23 mouse cellular contexts compared by ENCODE assay signal in the genomic region with DNA sequence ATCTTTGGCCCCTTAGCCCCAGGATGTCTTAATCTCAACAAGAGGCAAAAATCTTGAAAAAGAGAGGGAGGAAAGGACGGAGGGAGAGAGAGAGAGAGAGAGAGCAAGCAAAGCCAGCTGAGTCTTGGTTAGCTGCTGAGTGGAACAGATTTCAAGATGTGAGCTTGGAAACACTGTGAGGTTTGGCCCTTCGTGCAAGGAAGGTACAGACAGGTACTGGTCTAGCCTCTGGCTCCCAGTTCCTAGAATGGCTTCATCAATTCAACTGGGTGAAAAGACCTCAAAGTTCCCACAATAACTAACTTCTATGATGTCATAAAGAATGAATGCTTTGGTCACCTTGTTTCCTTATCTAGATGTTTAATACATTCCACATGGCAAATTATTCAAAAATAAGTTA. TPM values are rescaled to one million over a fixed set of nuclear protein-coding genes. Genes with fewer than 3 reads are reported as not detected.
DNase-seq lines count a peak whose midpoint lies in the region; ATAC-seq and TF ChIP-seq lines count a peak whose summit lies in the region.
"Had no signal": no experiment of that assay in that cellular context is flagged by ENCODE, and none has a peak within 500 bp of the region (broad histone marks: within the 10 kb centered on the region; RNA-seq: fewer than 3 reads in every experiment).

No protein-coding gene starts in this region.

- H3K27ac ChIP-seq in heart, embryonic 12.5 days (ENCODE audit: poor library complexity, severe bottlenecking) = 0 out of 2 replicates have a peak overlapping the region, but pooled peaks have one; percentile 6
- H3K27ac ChIP-seq in testis, adult 2 months (ENCODE audit: control insufficient read depth, insufficient read depth, low read depth, low read length) = peak overlapping the region; percentile 84
- no peak overlapping the region for H3K27ac ChIP-seq in hindbrain, embryonic 11.5 days (ENCODE audit: low read depth, low read length)
- H3K27ac ChIP-seq: embryonic facial prominence, embryonic 13.5 days; embryonic facial prominence, embryonic 15.5 days; forebrain, embryonic 10.5 days; forebrain, embryonic 12.5 days had no signal

- no peak for DNase-seq in heart, postnatal 4 days
- no peak for DNase-seq in testis, postnatal 14 days (ENCODE audit: low spot score)
- no peak for DNase-seq in hindbrain, embryonic 11.5 days (ENCODE audit: low spot score)
- DNase-seq: adrenal gland, adult 8-10 months; adrenal gland, postnatal 14 days; adrenal gland, postnatal 36 days; cerebellum, adult 11-12 months; cerebellum, adult 2 months; cerebellum, adult 9-11 months; cerebellum, postnatal 14 days; cerebellum, postnatal 36 days; embryo, embryonic 11 days had no signal

- no peak overlapping the region for H3K4me3 ChIP-seq in heart, embryonic 12.5 days
- H3K4me3 ChIP-seq in testis, adult 2 months (ENCODE audit: control insufficient read depth, low read depth, low read length) = peak overlapping the region; percentile 80
- no peak overlapping the region for H3K4me3 ChIP-seq in myocyte
- no peak overlapping the region for H3K4me3 ChIP-seq in hindbrain, embryonic 11.5 days (ENCODE audit: low read depth, low read length)
- H3K4me3 ChIP-seq: embryonic facial prominence, embryonic 13.5 days; embryonic facial prominence, embryonic 15.5 days; erythroblast, embryonic 14.5 days; forebrain, embryonic 10.5 days; forebrain, embryonic 12.5 days had no signal

- no peak overlapping the region for H3K4me2 ChIP-seq in heart, embryonic 12.5 days
- no peak overlapping the region for H3K4me2 ChIP-seq in myocyte (ENCODE audit: low read depth)
- H3K4me2 ChIP-seq in hindbrain, embryonic 11.5 days (replicated peaks; ENCODE audit: low read depth, low read length) = no peak overlapping the region
- H3K4me2 ChIP-seq: embryonic facial prominence, embryonic 13.5 days; embryonic facial prominence, embryonic 15.5 days; forebrain, embryonic 12.5 days had no signal

- no peak; the same call in 1 of the 2 replicates for TF ChIP-seq POLR2A in testis, adult 2 months (IDR thresholded peaks at IDR 0.05; ENCODE audit: control insufficient read depth, low read depth, low read length)
- TF ChIP-seq POLR2A in myocyte (IDR thresholded peaks at IDR 0.05; ENCODE audit: insufficient read length, low read depth) = no peak

- TF ChIP-seq CTCF in testis, adult 2 months (IDR thresholded peaks at IDR 0.05; ENCODE audit: control insufficient read depth, insufficient read depth, insufficient replicate concordance, low read depth, low read length) = no peak

- H3K36me3 ChIP-seq in heart, embryonic 12.5 days = peaks cover 19% of the 10 kb centered on the region
- H3K36me3 ChIP-seq in testis, adult 2 months (ENCODE audit: control insufficient read depth, insufficient read depth, low read length) = no peaks in the 10 kb centered on the region
- H3K36me3 ChIP-seq in myocyte (ENCODE audit: control insufficient read depth, insufficient read depth) = peaks cover 30% of the 10 kb centered on the region
- no peaks in the 10 kb centered on the region for H3K36me3 ChIP-seq in hindbrain, embryonic 11.5 days (ENCODE audit: control insufficient read depth, insufficient read depth, low read length)
- H3K36me3 ChIP-seq: forebrain, embryonic 12.5 days had no signal

- no peak for ATAC-seq in heart, embryonic 12.5 days (ENCODE audit: insufficient number of reproducible peaks, low FRiP score)
- no peak for ATAC-seq in hindbrain, embryonic 11.5 days (ENCODE audit: low FRiP score)
- ATAC-seq: forebrain, embryonic 14.5 days; forebrain, embryonic 16.5 days had no signal

- 70% methylated on average over 2 of the region's 2 CpGs for WGBS in heart, embryonic 12.5 days
- 80% methylated on average over 2 of the region's 2 CpGs for WGBS in hindbrain, embryonic 11.5 days

- no peak overlapping the region for H3ac ChIP-seq in myocyte (ENCODE audit: control insufficient read depth, insufficient read length)

- peaks cover 3% of the 10 kb centered on the region; the same call in 1 of the 2 replicates for H3K4me1 ChIP-seq in heart, embryonic 12.5 days (replicated peaks)
- no peaks in the 10 kb centered on the region; the same call in 1 of the 2 replicates for H3K4me1 ChIP-seq in testis, adult 2 months (ENCODE audit: control insufficient read depth, insufficient read depth, low read length)
- no peaks in the 10 kb centered on the region for H3K4me1 ChIP-seq in hindbrain, embryonic 11.5 days (replicated peaks; ENCODE audit: control insufficient read depth, insufficient read depth, low read length)
- H3K4me1 ChIP-seq: embryonic facial prominence, embryonic 13.5 days; embryonic facial prominence, embryonic 15.5 days had no signal

- H3K9me3 ChIP-seq in heart, embryonic 12.5 days (replicated peaks) = no peaks in the 10 kb centered on the region
- no peaks in the 10 kb centered on the region for H3K9me3 ChIP-seq in hindbrain, embryonic 11.5 days (ENCODE audit: control insufficient read depth, low read length)
- H3K9me3 ChIP-seq: embryonic facial prominence, embryonic 13.5 days; embryonic facial prominence, embryonic 15.5 days; forebrain, embryonic 10.5 days; forebrain, embryonic 12.5 days had no signal

- no peaks in the 10 kb centered on the region for H3K79me2 ChIP-seq in myocyte (ENCODE audit: control insufficient read depth, insufficient read depth)

- H3K9ac ChIP-seq in heart, embryonic 12.5 days = no peak overlapping the region
- H3K9ac ChIP-seq in hindbrain, embryonic 11.5 days (ENCODE audit: low read depth, low read length) = no peak overlapping the region
- H3K9ac ChIP-seq: embryonic facial prominence, embryonic 13.5 days; embryonic facial prominence, embryonic 15.5 days; forebrain, embryonic 12.5 days had no signal

- no peaks in the 10 kb centered on the region for H3K27me3 ChIP-seq in heart, embryonic 12.5 days (replicated peaks)
- no peaks in the 10 kb centered on the region for H3K27me3 ChIP-seq in testis, adult 2 months (ENCODE audit: control insufficient read depth, insufficient read depth, low read length)
- H3K27me3 ChIP-seq in myocyte (ENCODE audit: control insufficient read depth, insufficient read depth, insufficient read length) = no peaks in the 10 kb centered on the region
- H3K27me3 ChIP-seq in hindbrain, embryonic 11.5 days (ENCODE audit: control insufficient read depth, insufficient read depth, low read length) = no peaks in the 10 kb centered on the region
- H3K27me3 ChIP-seq: embryonic facial prominence, embryonic 13.5 days; embryonic facial prominence, embryonic 15.5 days; forebrain, embryonic 12.5 days had no signal

TF ChIP-seq in myocyte, 11 proteins besides CTCF, POLR2A, EP300 and RAD21:
- TF ChIP-seq REST (IDR thresholded peaks at IDR 0.05; ENCODE audit: insufficient read depth, insufficient read length) (no peak), TCF12 (IDR thresholded peaks at IDR 0.05; ENCODE audit: insufficient read depth, poor library complexity, severe bottlenecking) (no peak), MYOD1 (IDR thresholded peaks at IDR 0.05; ENCODE audit: control insufficient read depth in 1 of 3, insufficient read length in 2 of 3, low read depth in 2 of 3) (no peak), MYOG (IDR thresholded peaks at IDR 0.05; ENCODE audit: control insufficient read depth in 1 of 3, insufficient read depth in 1 of 3, insufficient read length in 2 of 3, low read depth in 2 of 3) (no peak), POLR2AphosphoS2 (IDR thresholded peaks at IDR 0.05; ENCODE audit: insufficient read length, low read depth) (peak; percentile 73), E2F4 (IDR thresholded peaks at IDR 0.05; ENCODE audit: insufficient read depth) (no peak), SRF (IDR thresholded peaks at IDR 0.05; ENCODE audit: control insufficient read depth, insufficient read length, low read depth) (no peak)

RNA-seq across cellular contexts. Expression of a gene that starts 3.1 kb away (rescaled TPM):
- polyA plus RNA-seq in heart, embryonic 12.5 days (2016; fragmentation: Nextera tagmentation; extraction: Ambion mirVana) = 6.2 and 6.4 TPM in 2 replicates
- total RNA-seq in heart, postnatal 4 days (2021) = 1 to 10 TPM; 6.9 to 7.5 TPM
- 17.9 and 21.5 TPM in 2 replicates for polyA plus RNA-seq in testis, adult 2 months (2012; rRNA removed)
- polyA plus RNA-seq in myocyte (2012; fragmentation: generic; extraction: Trizol) = 3.6 TPM
- polyA plus RNA-seq in hindbrain, embryonic 11.5 days (2014; fragmentation: Nextera tagmentation; extraction: Ambion mirVana) = 7.1 TPM in 2 replicates
- total RNA-seq: MEL had no signal
